Mouse (Mus musculus): ENCODE measurements around the gene Htr5a. TPM values are rescaled to one million over a fixed set of nuclear protein-coding genes. Genes with fewer than 3 reads are reported as not detected.

The Htr5a gene
- polyA plus RNA-seq, 1 experiment from 2014 or later, result not detected

DNA sequence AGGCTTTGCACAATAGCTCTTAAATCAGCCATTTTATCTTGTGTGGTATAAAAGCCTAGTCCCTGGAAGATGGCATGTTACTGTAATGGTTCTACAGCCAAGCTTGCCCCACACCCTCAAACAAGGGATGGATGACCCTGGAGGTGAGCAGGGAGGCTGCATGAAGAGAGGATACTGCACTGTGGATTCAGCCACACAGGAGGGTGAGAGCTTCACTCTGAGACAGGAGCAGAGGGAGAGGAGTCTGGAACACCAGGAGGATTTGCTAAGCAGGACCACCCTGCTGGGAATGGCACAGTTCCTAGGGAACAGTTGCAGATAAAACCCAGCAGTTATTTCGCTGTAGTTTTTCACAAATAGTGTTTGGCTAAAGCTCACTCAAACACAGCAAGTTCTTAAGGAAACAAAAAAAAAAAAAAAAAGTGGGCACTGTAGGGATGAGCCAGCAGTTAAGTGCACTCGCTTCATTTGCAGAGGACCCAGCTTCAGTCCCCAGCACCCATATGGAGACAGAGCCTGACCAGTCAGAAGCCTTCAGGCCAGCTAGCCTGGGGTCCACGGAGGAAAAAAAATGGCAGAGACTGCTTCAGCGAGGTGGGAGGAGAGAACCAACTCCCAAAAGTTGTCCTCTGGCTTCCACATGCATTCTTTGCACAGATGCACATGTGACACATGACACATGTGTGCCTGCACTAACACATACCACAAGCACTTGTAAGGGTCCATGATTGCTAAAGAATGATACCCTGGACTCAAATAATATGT, 33.6 kb downstream of the Htr5a start:
- Histone ChIP-seq H3K4me1 (ENCODE audit: control insufficient read depth, insufficient read depth, low read length) (no peaks in the 10 kb centered on the region), H3K27me3 (ENCODE audit: control insufficient read depth, insufficient read depth, low read length) (no peaks in the 10 kb centered on the region), H3K9me3 (ENCODE audit: control insufficient read depth, low read length) (no peaks in the 10 kb centered on the region), H3K4me3 (ENCODE audit: low read depth, low read length) (no peak overlapping the region), H3K4me2 (ENCODE audit: low read depth, severe bottlenecking) (no peak overlapping the region), H3K27ac (replicated peaks; ENCODE audit: low read depth, low read length) (no peak overlapping the region), H3K36me3 (ENCODE audit: control insufficient read depth, insufficient read depth, low read length) (no peaks in the 10 kb centered on the region), H3K9ac (ENCODE audit: low read length) (no peak overlapping the region)
- ATAC-seq (ENCODE audit: insufficient number of reproducible peaks, low FRiP score, low TSS enrichment, low read depth) (no peak), DNase-seq (ENCODE audit: low spot score) (no peak)
- WGBS, result 65% methylated on average over 4 of the region's 4 CpGs

DNA sequence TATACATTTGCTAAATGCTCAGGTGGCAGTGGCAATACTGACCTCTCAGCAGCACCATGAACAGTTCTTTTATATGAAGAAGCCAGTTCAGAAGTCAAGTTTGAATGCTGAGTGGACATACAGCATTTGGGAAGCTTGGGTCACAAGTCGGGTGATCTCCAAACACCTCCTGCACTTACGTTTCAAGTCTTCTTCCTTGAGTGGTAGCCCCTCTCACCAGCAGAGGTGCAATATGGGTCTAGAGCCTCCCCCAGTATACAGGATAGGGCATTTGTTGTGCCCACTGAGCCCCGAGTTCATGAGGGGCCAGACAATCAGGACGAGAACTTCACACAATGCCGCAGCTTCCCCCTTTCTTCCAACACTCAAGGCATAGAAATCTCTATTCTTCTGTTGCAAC, 36.4 kb downstream of the Htr5a start:
- Histone ChIP-seq H3K4me2 (ENCODE audit: low read depth, severe bottlenecking) (no peak overlapping the region), H3K36me3 (ENCODE audit: control insufficient read depth, insufficient read depth, low read length) (no peaks in the 10 kb centered on the region), H3K9me3 (ENCODE audit: control insufficient read depth, low read length) (no peaks in the 10 kb centered on the region), H3K9ac (ENCODE audit: low read length) (no peak overlapping the region), H3K27me3 (ENCODE audit: control insufficient read depth, insufficient read depth, low read length) (no peaks in the 10 kb centered on the region), H3K27ac (replicated peaks; ENCODE audit: low read depth, low read length) (no peak overlapping the region), H3K4me1 (ENCODE audit: control insufficient read depth, insufficient read depth, low read length) (no peaks in the 10 kb centered on the region), H3K4me3 (ENCODE audit: low read depth, low read length) (no peak overlapping the region)
- DNase-seq (ENCODE audit: low spot score) (no peak), ATAC-seq (ENCODE audit: insufficient number of reproducible peaks, low FRiP score, low TSS enrichment, low read depth) (no peak)
- WGBS, result 79% methylated on average over 5 of the region's 5 CpGs

DNA sequence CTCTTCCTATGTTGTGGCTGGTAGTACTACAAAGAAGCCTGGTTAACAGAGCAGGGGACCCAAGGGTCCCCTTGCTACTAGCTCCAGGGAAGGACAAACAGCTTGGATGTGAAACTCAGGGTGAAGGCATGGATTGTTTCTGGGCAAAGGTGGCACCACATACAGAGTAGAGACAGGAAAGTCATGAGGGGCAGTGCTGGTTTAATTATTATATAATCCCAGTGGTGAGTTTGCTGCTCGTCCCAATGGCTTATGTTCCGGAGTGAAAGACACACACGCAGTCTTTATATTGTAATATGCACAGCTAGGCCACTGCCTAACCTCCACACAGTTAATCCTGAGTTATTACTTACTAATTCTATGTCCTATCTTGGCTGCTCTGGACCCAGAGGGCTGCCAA, 37.8 kb downstream of the Htr5a start:
- ATAC-seq (ENCODE audit: insufficient number of reproducible peaks, low FRiP score, low TSS enrichment, low read depth), result no peak
- 92% methylated on average over 3 of the region's 3 CpGs for WGBS

DNA sequence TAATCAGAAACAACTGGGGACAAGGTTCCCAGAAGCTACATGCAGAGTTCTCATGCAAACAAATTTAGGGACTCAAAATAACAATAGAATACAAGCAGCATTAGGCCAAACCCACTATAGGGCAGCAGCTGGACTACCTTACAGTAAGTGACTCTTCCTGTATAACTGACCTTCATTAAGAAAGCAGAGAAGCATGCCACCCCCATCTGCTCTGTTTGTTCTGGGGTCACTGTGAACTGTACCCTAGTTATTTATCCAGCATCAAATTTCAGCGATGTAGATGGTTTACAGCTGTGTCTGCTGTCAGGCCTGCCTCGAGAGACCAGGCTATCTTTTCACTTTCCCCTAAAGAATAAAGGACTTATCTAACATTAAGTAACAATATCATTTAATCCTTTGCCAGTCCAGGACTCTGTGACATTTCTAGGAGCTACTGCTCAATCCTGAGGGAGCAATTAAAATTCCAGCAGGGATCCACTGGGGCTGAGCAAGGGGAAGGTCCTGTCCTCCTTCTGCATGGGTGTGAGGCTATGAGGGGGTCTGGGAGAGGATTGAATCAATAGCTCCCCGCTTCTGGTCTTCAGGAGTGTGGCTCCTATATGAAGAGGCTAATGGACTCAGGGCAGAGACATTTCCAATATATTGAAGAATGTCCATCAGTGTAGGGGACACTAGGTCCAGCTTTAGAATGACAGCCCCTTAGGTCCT, 38.5 kb downstream of the Htr5a start:
- Histone ChIP-seq H3K4me2 (ENCODE audit: low read depth, severe bottlenecking) (no peak overlapping the region), H3K4me3 (ENCODE audit: low read depth, low read length) (no peak overlapping the region), H3K36me3 (ENCODE audit: control insufficient read depth, insufficient read depth, low read length) (no peaks in the 10 kb centered on the region), H3K9me3 (ENCODE audit: control insufficient read depth, low read length) (no peaks in the 10 kb centered on the region), H3K4me1 (ENCODE audit: control insufficient read depth, insufficient read depth, low read length) (no peaks in the 10 kb centered on the region), H3K27ac (replicated peaks; ENCODE audit: low read depth, low read length) (no peak overlapping the region), H3K27me3 (ENCODE audit: control insufficient read depth, insufficient read depth, low read length) (no peaks in the 10 kb centered on the region), H3K9ac (ENCODE audit: low read length) (no peak overlapping the region)
- no peak for ATAC-seq (ENCODE audit: insufficient number of reproducible peaks, low FRiP score, low TSS enrichment, low read depth)
- 59% methylated on average over 3 of the region's 3 CpGs for WGBS
- DNase-seq (ENCODE audit: low spot score), result no peak

More for the DNA sequence above, 37.8 kb downstream of the Htr5a start:
- no peak for DNase-seq (ENCODE audit: low spot score)
- Histone ChIP-seq H3K27ac (replicated peaks; ENCODE audit: low read depth, low read length) (no peak overlapping the region), H3K9me3 (ENCODE audit: control insufficient read depth, low read length) (no peaks in the 10 kb centered on the region), H3K4me1 (ENCODE audit: control insufficient read depth, insufficient read depth, low read length) (no peaks in the 10 kb centered on the region), H3K36me3 (ENCODE audit: control insufficient read depth, insufficient read depth, low read length) (no peaks in the 10 kb centered on the region), H3K4me3 (ENCODE audit: low read depth, low read length) (no peak overlapping the region), H3K9ac (ENCODE audit: low read length) (no peak overlapping the region), H3K4me2 (ENCODE audit: low read depth, severe bottlenecking) (no peak overlapping the region), H3K27me3 (ENCODE audit: control insufficient read depth, insufficient read depth, low read length) (no peaks in the 10 kb centered on the region)

DNA sequence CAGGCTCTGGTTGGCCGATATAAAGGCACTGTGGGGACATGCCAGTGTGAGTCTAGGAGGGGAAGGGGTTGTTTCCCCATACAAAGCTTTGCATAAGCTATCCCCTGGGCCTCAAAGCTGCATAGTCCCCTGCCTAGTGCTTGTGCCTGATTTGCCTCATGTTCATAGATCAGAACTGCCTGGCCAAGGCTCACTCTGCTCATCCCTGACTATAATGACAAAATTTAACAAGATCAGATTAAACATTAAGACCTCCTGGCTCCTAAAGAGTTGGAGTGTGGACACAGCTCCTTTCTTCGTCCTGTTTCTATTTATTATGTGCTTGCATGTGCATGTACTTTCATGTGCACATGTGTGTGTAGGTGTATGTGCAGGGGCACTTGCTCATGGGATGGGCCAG, 39.3 kb downstream of the Htr5a start:
- no peaks in the 10 kb centered on the region for H3K36me3 ChIP-seq (ENCODE audit: control insufficient read depth, insufficient read depth, low read length)
- H3K9me3 ChIP-seq (ENCODE audit: control insufficient read depth, low read length), result no peaks in the 10 kb centered on the region
- H3K9ac ChIP-seq (ENCODE audit: low read length), result no peak overlapping the region
- no peak overlapping the region for H3K27ac ChIP-seq (replicated peaks; ENCODE audit: low read depth, low read length)
- DNase-seq (ENCODE audit: low spot score), result no peak
- 72% methylated on average over 2 of the region's 2 CpGs for WGBS
- no peaks in the 10 kb centered on the region for H3K4me1 ChIP-seq (ENCODE audit: control insufficient read depth, insufficient read depth, low read length)
- no peak overlapping the region for H3K4me3 ChIP-seq (ENCODE audit: low read depth, low read length)
- H3K27me3 ChIP-seq (ENCODE audit: control insufficient read depth, insufficient read depth, low read length), result no peaks in the 10 kb centered on the region
- no peak overlapping the region for H3K4me2 ChIP-seq (ENCODE audit: low read depth, severe bottlenecking)
- ATAC-seq (ENCODE audit: insufficient number of reproducible peaks, low FRiP score, low TSS enrichment, low read depth), result no peak

DNA sequence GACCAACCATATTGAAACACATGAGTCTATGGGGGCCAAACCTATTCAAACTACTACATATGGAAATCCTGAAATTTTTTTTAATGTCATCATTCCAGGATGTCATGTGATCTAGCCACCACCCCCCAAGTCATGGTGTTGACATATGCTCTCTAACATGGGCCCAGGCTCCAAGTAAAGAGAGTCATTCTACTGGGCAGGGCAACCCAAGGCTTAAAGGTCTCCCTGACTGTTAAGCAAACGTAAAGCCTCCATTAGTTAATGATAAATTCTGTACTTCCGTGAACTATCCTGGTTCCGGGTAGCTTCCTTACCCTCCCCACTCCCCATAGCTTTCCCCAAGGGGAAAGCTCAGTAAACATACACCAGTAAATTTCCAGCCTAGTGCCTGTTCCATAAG, 46.1 kb downstream of the Htr5a start:
- DNase-seq (ENCODE audit: low spot score) (no peak), ATAC-seq (ENCODE audit: insufficient number of reproducible peaks, low FRiP score, low TSS enrichment, low read depth) (no peak)
- Histone ChIP-seq H3K27ac (replicated peaks; ENCODE audit: low read depth, low read length) (no peak overlapping the region), H3K4me3 (ENCODE audit: low read depth, low read length) (no peak overlapping the region), H3K4me1 (ENCODE audit: control insufficient read depth, insufficient read depth, low read length) (no peaks in the 10 kb centered on the region), H3K9me3 (ENCODE audit: control insufficient read depth, low read length) (no peaks in the 10 kb centered on the region), H3K36me3 (ENCODE audit: control insufficient read depth, insufficient read depth, low read length) (no peaks in the 10 kb centered on the region), H3K4me2 (ENCODE audit: low read depth, severe bottlenecking) (no peak overlapping the region), H3K27me3 (ENCODE audit: control insufficient read depth, insufficient read depth, low read length) (no peaks in the 10 kb centered on the region), H3K9ac (ENCODE audit: low read length) (no peak overlapping the region)
- 87% methylated on average over 3 of the region's 3 CpGs for WGBS

DNA sequence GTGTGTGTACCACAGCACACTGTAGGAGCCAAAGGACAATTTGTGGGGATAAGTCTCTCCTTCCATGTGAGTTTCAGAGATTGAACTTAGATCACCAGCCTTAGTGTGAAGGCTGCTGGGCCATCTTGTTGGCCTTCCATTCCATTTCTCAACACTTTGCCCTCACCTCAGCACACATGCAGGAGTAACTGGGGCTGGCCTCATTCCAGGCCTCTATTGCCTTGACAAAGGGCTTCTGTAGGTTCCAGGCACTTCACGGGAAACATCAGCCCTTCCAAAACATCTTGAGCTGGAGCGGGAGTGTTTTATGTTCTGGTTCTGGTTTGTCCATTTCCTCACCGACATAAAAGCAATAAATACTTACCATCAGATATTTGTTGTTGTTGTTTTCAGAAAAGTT, 54.0 kb downstream of the Htr5a start:
- H3K27me3 ChIP-seq (ENCODE audit: control insufficient read depth, insufficient read depth, low read length), result no peaks in the 10 kb centered on the region
- H3K27ac ChIP-seq (replicated peaks; ENCODE audit: low read depth, low read length), result no peak overlapping the region
- H3K36me3 ChIP-seq (ENCODE audit: control insufficient read depth, insufficient read depth, low read length), result no peaks in the 10 kb centered on the region
- H3K4me1 ChIP-seq (ENCODE audit: control insufficient read depth, insufficient read depth, low read length), result no peaks in the 10 kb centered on the region
- WGBS, result 87% methylated on average over 3 of the region's 3 CpGs
- H3K4me2 ChIP-seq (ENCODE audit: low read depth, severe bottlenecking), result no peak overlapping the region
- no peak overlapping the region for H3K4me3 ChIP-seq (ENCODE audit: low read depth, low read length)
- no peak for ATAC-seq (ENCODE audit: insufficient number of reproducible peaks, low FRiP score, low TSS enrichment, low read depth)
- no peaks in the 10 kb centered on the region for H3K9me3 ChIP-seq (ENCODE audit: control insufficient read depth, low read length)
- no peak overlapping the region for H3K9ac ChIP-seq (ENCODE audit: low read length)
- DNase-seq (ENCODE audit: low spot score), result no peak

DNA sequence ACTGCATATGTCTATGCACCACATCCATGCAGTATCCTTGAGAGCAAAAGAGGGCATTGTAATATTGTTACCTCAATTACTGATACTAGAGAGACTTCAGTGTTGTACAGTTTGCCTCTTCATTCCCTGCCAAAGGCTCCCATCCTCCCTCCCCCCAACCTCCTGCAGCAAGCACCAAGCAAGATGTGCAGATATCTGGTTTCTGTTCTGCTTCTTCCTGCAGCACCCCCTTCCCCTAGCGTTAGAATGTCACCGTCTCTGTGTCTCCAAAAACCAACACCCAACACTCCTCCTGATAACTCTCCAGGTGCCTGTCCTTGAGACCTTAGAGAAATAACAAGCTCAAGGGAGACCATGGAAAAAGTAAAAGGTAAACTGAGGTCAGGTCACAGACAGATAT, 57.8 kb downstream of the Htr5a start:
- Histone ChIP-seq H3K9me3 (ENCODE audit: control insufficient read depth, low read length) (no peaks in the 10 kb centered on the region), H3K9ac (ENCODE audit: low read length) (no peak overlapping the region), H3K27me3 (ENCODE audit: control insufficient read depth, insufficient read depth, low read length) (no peaks in the 10 kb centered on the region), H3K36me3 (ENCODE audit: control insufficient read depth, insufficient read depth, low read length) (no peaks in the 10 kb centered on the region), H3K4me1 (ENCODE audit: control insufficient read depth, insufficient read depth, low read length) (no peaks in the 10 kb centered on the region), H3K4me2 (ENCODE audit: low read depth, severe bottlenecking) (no peak overlapping the region), H3K27ac (replicated peaks; ENCODE audit: low read depth, low read length) (no peak overlapping the region), H3K4me3 (ENCODE audit: low read depth, low read length) (no peak overlapping the region)
- 73% methylated on average over 2 of the region's 2 CpGs for WGBS
- ATAC-seq (ENCODE audit: insufficient number of reproducible peaks, low FRiP score, low TSS enrichment, low read depth) (no peak), DNase-seq (ENCODE audit: low spot score) (no peak)

Data from limb, embryonic 11.5 days (tissue).